Mouse (Mus musculus) erythroblast, embryonic 14.5 days (primary cell): ENCODE results near the gene Umps.

ENCODE experiments used
- GATA1 ChIP-seq: IDR thresholded peaks from 2 replicates; pipeline ENCODE4 v1.6.1; 2012; ENCODE audit warnings: low read length, inconsistent platforms, mixed read lengths
- TAL1 ChIP-seq: IDR thresholded peaks from 3 replicates; pipeline ENCODE4 v1.6.1; 2012; ENCODE audit warnings: low read length, inconsistent platforms, mixed read lengths

DNA sequence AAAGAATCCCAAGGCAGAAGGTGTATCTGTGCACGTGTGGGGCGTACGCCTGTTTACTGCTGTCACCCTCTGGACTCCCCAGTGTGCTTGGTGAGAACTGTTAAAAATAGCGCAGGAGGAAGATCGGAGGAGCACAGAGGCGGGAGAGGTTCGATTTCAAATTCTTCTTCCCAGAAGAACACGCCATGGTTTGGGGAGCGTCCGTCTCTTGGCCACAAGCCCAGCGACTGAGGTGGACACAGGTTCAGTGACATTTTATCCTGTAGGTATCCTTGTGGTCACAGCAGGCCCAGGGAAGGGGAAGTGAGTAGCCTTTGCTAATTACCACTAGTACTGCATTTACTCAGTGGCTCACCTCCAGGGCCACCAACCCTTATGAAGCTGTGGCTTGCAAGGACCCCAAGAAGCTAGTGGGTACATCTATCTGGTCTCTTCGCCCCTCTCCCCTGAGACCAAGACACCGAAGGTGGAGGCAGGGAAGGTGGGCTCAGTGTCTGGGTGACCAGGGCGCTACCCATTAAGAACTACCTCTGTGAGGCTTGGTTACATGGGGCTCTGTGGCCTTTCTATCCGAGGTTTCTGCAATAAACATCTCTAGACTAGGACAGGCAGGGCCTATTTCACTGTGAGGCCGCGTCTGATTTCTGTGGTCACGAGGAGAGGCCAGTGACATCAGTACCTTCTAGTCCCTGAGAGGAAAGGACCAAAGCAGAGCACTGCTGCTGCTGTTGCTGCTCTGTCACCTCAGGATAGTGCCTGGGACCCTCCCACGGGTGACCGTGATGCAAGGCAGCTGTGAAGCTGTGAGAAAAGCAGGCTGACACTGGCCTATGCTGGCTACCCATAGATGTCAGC lies 45.4 kb upstream of the Umps start:
- TF ChIP-seq TAL1 (no peak), GATA1 (no peak)
